Mouse (Mus musculus): ENCODE data around the gene 2410137M14Rik. TPM values are rescaled to one million over a fixed set of nuclear protein-coding genes. Genes with fewer than 3 reads are reported as not detected.
"Not testable (repeated sequence)": the region's sequence is repeated elsewhere in the genome, so short reads cannot be mapped to it uniquely, and the experiment has no call there.

Gene 2410137M14Rik
- total RNA-seq, 2 experiments from 2014 or later = not detected

DNA sequence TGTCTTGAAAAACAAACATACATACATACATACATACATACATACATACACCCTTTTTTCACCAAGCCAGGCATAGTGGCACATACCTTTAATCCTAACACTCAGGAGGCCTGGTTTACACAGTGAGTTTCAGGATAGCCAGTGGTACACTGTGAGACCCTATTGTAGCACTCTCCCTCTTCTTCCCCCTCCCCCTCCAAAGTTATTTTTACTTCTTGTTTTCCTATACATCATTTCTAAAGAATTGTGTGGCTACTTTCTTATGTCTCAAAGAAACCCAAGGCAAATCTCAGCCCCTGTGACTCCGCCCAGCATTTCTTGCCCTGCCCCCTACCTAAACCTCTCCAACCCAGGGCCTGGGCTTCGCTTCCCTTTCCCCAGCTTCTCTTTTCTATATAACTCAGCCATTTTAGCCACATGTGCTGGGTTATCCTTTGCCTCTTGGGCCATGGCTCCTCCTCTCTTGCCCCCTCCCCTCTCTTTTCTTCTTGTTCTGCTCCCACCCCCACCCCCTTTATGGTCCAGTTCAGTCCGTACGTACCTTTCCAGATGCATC, 12.8 kb upstream of the 2410137M14Rik start:
- no peak for DNase-seq

DNA sequence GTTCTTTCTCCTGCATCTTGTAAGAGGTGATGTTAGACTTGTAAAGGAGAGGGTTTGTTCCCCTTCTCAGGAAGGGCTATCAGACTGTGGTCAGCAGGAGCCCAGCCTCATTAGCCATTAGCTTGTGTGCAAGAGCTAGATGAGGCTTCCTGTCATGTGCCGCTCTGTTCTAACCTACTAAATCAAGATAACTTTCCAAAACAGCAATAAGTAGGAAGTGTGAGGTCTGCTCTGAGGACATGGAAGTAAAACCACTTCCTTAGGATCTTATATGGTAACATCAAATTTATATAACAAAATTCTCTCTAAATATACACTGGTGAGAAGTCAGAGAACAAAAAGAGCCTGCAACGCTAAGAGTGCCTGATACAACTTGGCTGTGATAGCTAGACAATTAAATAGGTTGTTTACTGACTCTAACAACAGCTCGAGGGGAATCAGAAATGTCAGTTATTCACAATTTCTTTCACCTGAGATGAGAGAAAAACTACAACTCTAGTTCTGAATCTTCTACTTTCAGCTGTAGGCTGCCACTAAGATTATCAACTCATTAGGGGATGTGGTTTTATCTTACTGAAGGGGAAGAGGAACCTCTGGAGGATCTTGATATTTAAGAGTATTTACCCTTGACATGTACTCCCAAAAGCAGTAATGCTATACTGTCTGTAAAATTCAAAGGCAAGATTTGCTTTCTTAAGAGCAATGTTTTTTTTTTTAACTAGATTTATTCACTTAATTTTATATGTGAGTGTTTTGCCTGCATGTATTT, 11.5 kb upstream of the 2410137M14Rik start:
- DNase-seq = no peak

DNA sequence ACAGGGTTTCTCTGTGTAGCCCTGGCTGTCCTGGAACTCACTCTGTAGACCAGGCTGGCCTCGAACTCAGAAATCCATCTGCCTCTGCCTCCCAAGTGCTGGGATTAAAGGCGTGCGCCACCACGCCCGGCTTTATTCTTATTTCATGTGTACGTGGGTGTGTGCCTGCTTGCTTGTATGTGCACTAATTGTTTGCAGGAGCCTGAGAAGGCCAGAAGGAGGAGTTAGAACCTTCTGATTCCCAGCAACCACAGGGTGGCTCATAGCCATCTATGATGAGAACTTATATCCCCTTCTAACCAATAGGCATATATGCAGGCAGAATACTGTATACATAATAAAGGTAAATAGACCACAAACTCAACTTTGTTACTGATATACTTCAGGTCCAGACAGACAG, 9.6 kb upstream of the 2410137M14Rik start:
- not testable (repeated sequence) for DNase-seq

DNA sequence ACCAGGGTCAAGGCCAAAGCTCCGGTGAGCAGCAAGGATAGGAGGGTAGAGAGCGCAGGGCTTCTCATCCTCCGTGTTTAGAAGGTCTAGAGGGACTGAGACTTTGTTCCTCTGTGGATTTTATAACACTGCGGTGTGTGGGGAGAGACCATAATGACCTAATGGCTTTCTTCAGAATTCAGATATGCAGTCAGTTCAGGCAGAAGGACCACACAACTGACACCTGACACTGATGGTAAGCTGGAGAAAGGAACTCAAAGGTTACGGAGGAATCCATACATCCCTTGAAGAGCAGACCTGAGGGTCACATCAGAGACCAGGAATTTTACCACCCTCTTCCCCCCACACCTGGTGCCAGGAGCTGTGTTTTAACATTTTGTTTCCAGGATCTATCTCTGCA, 8.4 kb upstream of the 2410137M14Rik start, which contains the start of gene H2-M5:
TSS of gene H2-M5 (minus strand) at position 101 of the 400 bp plus-strand sequence.
- DNase-seq = no peak

DNA sequence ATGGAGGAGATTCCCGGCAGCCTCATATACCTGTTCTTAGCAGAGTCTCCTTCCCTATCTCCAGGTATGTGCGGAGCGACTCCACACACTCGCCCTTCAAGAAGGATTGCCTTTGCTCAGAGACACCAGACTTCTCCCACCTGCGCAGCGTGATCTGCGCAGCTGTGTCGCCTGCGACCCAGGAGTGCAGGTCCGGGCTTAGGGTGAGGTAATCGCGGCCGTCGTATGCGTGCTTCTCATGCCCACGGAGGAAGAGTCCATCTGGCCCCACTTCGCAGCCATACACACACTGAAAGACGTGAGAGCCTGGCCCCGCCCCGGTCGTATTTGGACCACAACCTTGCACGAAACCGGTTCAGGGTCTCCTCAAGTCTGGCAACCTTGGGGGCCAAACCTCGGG, 7.4 kb upstream of the 2410137M14Rik start:
- DNase-seq = no peak

DNA sequence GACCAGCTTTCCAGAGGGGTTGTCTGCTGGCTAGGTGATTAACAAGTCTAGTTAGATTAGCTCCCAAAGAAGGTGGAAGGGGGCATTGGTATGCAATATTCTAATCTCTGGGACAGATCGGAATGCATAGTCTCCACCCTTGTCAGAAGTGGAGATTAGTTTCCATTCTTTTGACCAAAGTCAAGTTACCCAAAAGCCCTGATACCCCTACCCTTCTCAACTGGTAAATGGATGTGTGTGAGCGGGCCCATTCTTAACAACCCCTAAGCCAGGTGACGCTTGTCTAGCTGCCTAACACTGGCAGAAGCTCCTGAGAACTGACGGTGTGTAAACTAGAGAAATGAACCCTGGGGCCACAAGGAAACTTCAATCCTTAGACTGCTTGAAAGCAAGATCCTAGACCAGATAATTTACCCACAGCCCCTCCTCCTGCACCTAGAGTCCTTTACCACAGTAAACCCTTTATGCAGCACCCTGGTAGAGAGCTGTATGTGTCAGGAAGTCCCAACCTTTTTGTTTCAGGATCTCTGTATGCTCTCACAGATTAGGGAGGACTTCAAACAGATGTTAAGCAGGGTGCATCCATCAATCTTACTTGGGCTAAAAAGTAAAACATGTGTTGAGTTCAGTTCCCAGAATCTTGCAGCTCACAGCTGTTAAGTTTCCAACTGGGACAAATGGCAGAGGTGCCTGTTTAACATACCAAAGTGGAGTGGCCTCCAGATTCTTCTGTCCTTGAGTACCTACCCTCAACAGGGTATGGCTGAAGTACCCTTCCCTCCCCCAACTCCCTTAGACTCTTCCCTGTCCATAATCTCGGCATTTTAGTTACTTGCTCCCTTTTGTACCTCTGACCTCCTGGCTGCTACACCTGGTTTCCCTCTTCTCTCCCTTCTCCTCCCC, 1.5 kb upstream of the 2410137M14Rik start:
- DNase-seq = no peak

DNA sequence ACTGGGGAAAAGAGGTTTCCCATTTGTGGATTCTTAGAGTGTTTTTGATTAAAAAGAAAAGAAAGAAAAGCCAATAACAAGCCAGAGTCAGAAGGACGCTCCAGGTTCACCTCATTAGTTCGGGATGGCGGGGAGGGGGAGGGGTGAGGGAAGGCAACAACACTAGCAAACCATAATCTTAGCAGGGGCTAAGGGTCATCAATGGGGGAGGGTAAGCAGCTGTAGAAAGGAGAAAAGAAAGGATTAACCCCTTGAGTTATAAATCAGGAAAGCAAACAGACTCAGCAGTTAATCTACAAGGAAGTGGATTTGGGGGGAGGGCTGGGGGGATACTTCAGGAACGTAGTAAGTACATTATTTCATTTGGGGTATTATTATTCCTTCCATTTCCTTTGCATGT, 808 bp upstream of the 2410137M14Rik start:
- DNase-seq = no peak

DNA sequence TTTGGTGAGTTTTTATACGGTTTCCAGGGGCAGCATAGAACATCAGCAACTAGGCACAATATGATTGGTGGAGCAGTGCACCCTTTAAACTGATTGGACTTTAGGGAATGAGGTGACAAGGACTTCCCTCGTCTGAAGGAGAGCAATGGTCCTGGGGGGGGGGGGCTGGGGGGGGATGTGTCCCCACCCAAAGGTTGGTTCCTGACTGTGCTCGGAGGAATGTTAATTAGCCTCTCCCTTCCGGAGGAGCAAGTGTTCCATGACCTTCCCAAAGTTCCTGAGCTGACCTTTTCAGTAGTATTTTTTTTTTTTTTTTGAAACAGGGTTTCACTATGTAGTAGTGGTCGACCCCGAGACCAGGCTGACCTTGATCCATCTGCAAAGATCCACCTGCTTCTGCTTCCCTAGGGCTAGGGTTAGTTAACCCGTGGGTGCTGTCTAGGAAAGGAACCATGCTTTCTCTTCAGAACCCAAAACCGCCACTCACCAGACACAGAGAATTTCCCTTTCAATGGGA, 7.7 kb downstream of the 2410137M14Rik start:
- DNase-seq = no peak

DNA sequence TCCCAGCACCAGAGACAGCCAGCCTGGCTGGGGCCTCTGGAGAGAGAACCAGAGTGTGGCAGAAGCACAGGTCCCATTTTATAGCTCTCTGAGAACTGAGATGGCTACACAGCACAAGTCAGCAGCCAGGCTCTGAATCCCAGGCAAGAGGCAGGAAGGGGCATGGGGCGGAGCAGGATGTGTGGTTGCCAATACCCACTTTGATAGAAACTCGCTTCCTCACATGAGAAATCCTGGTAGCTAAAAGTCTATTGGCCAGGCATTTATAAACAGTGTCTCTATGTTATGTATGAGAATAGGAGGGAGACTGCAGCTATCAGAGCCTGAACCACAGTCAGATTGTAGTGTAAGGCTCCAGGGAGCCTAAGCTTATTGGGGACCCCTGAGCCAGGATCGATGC, 8.2 kb downstream of the 2410137M14Rik start:
- no peak for DNase-seq

DNA sequence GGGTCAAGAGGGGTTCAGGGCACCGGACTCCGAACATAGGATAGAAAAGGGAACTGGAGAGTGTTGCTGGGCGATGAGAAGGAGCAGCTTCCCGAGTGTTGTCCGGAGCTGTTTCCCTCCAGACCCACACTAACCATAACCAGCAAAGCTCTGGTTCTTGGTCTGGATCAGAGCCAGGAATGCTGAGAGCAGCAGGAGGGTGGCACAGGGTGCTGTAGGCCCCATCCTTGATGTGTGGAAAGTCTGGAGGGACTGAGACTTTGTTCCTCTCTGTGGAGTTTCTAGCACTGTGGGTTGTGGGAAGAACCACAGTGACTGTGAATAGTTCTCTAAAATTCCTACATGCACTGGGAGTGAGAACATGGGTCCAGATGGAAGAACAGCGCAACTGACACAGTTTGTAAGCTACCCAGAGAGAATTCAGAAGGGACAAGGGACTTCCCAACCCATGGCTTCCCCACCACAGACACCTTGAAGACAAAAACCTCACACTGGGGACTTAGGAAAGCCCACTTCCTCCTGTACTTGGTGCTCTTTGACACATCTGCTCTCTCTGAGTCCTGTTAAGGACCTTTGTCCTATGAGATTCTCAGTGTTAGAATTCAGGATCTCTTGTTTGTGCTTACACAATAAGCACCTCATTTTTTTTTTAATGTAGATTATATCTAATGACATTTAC, 9.7 kb downstream of the 2410137M14Rik start:
- no peak for DNase-seq

DNA sequence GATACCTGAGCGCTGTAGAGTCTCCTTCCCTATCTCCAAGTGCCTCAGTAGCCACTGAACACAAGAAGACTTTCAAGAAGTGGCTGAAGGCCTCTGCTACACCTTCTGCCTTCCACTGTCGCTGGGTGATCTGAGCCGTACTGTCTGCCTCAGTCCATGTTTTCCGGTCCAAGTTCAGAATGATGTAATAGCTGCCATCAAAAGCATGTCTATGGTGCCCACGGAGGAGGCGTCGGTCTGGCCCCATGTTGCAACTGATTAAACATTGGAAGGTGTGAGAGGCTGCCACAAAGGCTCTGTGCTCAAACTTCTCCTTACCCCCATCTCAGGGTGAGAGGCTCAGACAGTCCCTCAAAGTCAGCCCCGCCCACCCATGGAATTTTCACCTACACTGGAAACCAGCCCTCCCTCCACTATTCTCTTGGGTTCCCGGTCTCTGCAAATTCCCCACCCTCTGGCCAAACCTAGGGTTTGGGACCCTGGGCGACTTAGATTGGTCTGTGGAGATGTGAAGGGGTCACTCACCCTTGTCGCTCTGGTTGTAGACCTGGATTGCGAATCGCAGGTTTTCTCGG, 10.6 kb downstream of the 2410137M14Rik start:
- no peak for DNase-seq

DNA sequence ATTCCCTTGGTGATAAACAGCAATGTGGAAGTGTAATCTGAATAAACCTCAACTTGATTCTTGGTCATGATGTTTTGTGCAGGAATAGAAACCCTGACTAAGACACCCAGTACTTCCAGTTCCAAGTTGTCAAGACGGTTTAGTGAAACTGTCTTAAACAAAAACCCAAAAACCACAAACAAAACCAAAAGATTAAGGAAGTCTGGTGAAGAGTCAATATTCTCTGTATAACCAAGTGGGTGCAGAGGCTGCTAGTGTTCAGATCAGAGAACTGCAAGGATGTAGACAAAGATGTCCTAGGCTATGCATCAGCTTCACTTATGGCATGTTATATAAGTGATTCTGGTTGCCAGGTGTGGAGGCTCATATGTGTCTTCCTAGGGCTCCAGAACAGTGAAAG, 14.2 kb downstream of the 2410137M14Rik start:
- no peak for DNase-seq

DNA sequence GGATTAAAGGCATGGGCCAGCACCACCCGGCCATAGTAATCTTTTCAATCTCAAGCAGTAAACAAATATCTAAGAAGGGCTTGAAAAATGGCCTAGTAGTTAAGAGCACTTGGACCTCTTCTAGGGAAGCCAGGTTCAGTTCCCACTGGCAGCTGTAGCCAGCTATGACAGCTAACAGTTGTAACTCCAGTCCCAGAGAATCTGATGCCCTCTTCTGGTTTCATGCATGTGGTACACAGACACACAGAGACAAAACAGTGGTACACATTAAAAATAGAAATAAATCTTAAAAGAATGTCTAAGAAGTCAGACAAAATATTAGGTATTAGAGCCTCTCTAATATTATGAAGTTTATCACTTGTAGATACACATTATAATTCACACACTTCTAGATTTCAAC, 19.9 kb downstream of the 2410137M14Rik start:
- no peak for DNase-seq

DNA sequence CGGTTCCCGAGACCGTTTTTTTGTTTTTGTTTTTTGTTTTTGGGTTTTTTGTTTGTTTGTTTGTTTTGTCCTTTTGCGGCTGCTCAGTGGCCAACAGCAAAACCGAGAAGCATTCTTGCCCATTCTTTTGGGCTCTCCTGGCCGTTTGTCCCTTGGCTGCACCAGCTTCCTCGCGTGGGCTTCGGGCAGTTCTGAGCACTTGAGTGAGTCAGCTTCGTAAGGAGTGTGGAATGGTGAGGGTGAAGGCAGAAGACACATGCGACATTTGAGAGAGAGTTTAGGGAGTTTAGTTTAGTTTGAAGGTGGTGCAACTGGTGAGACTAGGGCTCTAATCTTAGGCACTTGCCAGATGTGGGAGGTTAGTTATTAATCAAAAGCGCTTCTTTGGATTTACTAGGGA, 22.2 kb downstream of the 2410137M14Rik start:
- peak; percentile 13 for DNase-seq

DNA sequence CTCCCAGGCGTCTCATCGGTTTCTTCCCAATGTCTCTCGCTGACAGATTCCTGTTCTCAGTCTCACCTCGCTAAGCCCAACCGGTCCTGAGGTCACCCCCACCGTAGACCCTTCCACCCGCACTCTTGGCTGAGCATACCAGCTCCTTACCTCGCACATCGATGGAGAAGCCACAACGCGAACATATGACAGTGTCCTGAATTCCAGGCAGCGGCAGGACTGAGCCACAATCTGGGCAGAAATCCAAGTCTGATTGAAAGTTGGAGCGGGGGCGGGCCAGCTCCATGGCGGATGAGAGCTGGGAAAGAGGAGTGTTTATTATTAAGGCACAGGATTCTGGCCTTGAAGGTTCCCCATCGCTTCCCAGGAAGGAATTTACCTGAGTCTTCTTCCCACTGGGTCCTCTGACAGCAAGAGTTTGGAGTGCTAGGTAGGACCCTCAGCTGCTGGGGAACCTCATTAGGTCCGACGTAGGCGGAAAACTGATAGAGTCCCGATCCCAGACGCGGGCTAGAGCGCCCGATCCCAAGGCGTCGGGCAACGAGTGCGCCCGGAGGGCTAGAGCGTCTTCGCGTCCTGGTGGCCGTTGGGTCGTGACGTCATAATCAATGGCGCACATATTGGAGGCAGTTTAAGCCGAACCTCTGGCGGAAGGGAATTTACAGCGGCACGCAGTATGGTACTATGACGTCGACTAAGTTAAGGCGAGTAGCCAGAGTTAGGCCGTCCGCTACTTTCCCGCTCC, 22.9 kb downstream of the 2410137M14Rik start, which contains the start of the genes Znrd1 and Znrd1as:
TSS of gene Znrd1 (minus strand) at position 561 of the 745 bp plus-strand sequence.
TSS of gene Znrd1as (plus strand) at position 594 of the 745 bp plus-strand sequence.
- DNase-seq = peak; percentile 85

DNA sequence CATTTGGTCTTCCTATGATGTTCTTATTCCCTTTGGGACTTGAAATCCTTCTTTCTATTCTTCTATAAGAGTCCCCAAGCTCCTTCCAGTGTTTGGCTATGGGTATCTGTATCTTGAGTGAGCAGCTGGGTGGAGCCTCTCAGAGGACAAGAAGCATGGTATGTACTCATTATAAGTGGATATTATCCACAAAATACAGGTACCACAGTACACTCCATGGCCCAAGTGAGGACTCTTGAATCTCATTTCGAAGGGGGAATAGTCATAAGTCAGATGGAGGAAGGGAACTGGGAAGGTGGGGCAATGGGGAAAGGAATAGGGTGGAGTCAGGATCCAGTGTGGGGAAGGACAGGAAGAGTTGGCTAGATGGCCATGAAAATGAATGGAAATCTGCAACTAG, 28.0 kb downstream of the 2410137M14Rik start:
- DNase-seq = no peak

DNA sequence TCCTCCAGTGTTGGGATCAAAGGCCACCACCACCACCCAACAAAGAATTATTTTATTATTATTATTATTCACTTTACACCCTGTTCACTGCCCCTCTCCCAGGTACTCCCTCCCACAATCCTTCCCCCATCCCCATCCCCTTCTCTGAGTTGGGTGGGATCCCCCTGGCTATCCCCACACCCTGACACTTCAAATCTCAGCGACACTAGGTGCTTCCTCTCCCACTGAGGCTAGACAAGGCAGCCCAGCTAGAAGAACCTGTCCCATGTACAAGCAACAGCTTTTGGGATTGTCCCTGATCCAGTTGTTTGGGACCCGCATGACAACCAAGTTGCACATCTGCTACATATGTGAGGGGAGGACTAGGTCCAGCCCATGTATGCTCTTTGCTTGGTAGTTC, 28.4 kb downstream of the 2410137M14Rik start:
- no peak for DNase-seq

DNA sequence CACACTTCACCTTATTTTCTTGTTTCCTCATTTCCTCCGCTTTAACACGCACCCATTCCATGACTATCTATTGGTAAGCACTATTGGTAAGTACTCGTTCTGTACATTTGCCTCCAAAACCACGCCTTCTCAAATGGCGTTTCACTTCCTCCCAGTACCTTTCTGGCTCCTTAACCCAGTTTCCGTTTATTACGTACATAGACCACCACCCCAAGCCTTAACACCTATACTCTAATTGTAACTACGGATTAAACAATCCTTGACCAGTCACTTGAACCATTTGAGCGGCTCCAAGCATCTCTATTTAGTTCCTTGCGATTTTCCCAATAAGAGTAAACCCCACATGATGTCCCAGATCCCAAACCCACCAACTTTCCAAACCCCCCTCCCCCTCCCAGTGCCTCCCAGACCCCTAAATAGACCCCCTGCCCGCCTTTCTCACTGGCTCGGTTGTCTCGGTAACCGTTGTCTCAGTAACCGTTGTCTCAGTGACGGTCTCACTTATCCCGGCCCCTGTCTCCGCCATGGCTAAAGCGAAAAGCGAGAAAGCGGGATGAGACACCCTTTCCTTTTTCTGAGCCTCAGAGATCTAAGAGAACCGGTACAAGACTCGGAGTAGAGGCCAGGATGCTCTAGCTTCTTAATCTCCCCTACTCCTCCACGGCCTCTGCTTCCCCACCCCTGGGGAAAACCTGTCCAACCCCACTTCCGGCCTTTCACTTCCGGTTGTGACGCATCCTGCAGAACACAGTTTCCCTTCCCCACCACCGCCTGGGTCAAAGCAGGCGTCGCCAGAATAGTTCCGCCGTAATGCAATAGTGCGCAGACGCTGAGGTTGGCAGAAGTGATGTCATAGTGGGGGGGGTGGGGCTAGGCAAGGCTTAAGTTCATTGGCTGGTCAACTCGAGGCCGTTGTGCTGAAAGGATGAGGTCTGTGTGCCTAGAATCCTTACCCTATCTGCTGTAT, 29.8 kb downstream of the 2410137M14Rik start, which contains the start of gene Ppp1r11:
TSS of gene Ppp1r11 (minus strand) at position 761 of the 967 bp plus-strand sequence.
- DNase-seq = peak; percentile 88

DNA sequence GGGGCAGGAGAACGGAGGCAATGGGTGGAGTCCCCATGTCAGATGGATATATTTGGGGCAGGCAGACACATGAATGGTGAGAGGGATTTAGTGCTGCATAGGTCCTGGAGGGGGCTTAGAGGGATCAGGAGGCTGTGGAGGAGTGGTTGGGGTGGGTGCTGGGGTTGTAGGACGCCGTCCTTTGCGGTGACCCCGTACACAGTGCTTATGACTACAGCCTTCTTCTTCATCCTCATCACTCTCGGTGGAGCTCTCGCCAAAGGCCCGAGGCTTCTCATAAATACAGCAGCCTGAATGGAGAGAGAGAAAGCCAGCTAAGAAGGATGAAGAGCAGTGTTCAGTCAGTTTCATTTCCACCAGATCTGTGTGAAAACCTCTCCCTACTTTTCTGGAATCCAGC, 31.8 kb downstream of the 2410137M14Rik start:
- DNase-seq = no peak

Data from gastrocnemius, postnatal 10 days (tissue).